Mouse (Mus musculus) ES-Bruce4 (cell line): ENCODE results near the gene Ctnnb1. TPM values are rescaled to one million over a fixed set of nuclear protein-coding genes. Genes with fewer than 3 reads are reported as not detected.

ENCODE experiments used
- H3K27ac ChIP-seq: 2 replicates; pipeline ENCODE4 v1.5.1; 2012; ENCODE audit warnings: low read length, inconsistent platforms; ENCODE audit not compliant: insufficient read depth
- H3K27me3 ChIP-seq: 2 replicates; pipeline ENCODE4 v1.6.1; 2012; ENCODE audit warnings: mild to moderate bottlenecking, low read length, inconsistent platforms; ENCODE audit not compliant: control insufficient read depth, poor library complexity, insufficient read depth, severe bottlenecking
- H3K36me3 ChIP-seq: 2 replicates; pipeline ENCODE4 v1.6.1; 2012; ENCODE audit warnings: inconsistent platforms, mild to moderate bottlenecking, low read length, moderate library complexity; ENCODE audit not compliant: control insufficient read depth, poor library complexity, insufficient read depth, severe bottlenecking
- H3K4me1 ChIP-seq: one replicate; pipeline ENCODE4 v1.8.1; 2011; ENCODE audit warnings: low read length; ENCODE audit not compliant: control insufficient read depth, insufficient read depth
- H3K4me3 ChIP-seq: 2 replicates; pipeline ENCODE4 v1.5.1; 2011; ENCODE audit warnings: low read depth, mild to moderate bottlenecking, low read length
- H3K9ac ChIP-seq: 2 replicates; pipeline ENCODE4 v1.6.1; 2012; ENCODE audit warnings: low read depth, mild to moderate bottlenecking, inconsistent platforms; ENCODE audit not compliant: poor library complexity, severe bottlenecking
- H3K9me3 ChIP-seq: replicated peaks from 2 replicates; pipeline ENCODE4 v1.6.1; 2012; ENCODE audit warnings: mild to moderate bottlenecking, low read length, inconsistent platforms; ENCODE audit not compliant: control insufficient read depth, poor library complexity, insufficient read depth, severe bottlenecking
- CTCF ChIP-seq: IDR thresholded peaks from one replicate; pipeline ENCODE4 v1.8.1; 2011; ENCODE audit warnings: low read depth, low read length
- EP300 ChIP-seq: IDR thresholded peaks from 2 replicates; pipeline ENCODE4 v1.6.1; 2011; ENCODE audit warnings: low read depth, low read length; ENCODE audit not compliant: insufficient read depth
- POLR2A ChIP-seq: IDR thresholded peaks from one replicate; pipeline ENCODE4 v1.8.1; 2011; ENCODE audit warnings: low read length; ENCODE audit not compliant: insufficient read depth
- polyA plus RNA-seq: library from polyadenylated mRNA; stranded (reverse); fragments of >200 nt; gene quantifications from 2 replicates; pipeline ENCODE4 v1.2.4, GENCODE M21; 2011; ENCODE audit warnings: low read depth; ENCODE audit not compliant: missing spikeins, insufficient read depth, insufficient read length

The Ctnnb1 gene
- polyA plus RNA-seq, 1 experiment = 830 TPM

GRCm38 (mm10) chr9:120900338-120901274 lies 28.4 kb upstream of the Ctnnb1 start:
- TF ChIP-seq CTCF (no peak), EP300 (no peak), POLR2A (no peak)
- H3K27me3 ChIP-seq = no peaks in the 10 kb centered on the region
- no peaks in the 10 kb centered on the region for H3K4me1 ChIP-seq
- H3K36me3 ChIP-seq = no peaks in the 10 kb centered on the region
- H3K9ac ChIP-seq = no peak overlapping the region
- no peak overlapping the region for H3K27ac ChIP-seq
- H3K4me3 ChIP-seq = no peak overlapping the region
- no peaks in the 10 kb centered on the region for H3K9me3 ChIP-seq

DNA sequence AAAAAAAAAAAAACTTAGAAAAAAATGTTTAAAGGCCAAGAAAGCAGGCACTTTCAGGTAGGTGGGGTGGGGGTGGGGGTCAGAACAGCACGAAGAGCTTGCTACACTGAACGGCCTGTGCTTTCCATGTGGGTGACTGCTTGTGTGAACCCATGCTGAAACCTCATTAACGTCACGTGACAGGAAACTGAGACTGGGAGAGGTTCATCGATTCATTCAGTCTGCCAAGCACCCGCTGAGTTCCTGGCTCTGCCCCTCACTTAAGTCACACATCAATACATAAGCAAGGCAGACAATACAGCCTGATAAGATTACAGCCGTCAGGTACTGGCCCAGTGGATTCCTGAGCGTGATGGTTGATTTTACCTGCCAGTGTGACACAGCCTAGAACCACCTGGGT lies 26.5 kb upstream of the Ctnnb1 start:
- Histone ChIP-seq H3K27ac (no peak overlapping the region), H3K36me3 (no peaks in the 10 kb centered on the region), H3K4me1 (no peaks in the 10 kb centered on the region), H3K9me3 (no peaks in the 10 kb centered on the region), H3K4me3 (no peak overlapping the region), H3K27me3 (no peaks in the 10 kb centered on the region), H3K9ac (no peak overlapping the region)
- no peak for TF ChIP-seq POLR2A
- no peak for TF ChIP-seq CTCF
- TF ChIP-seq EP300 = no peak

GRCm38 (mm10) chr9:120908461-120908860 lies 20.6 kb upstream of the Ctnnb1 start:
- no peaks in the 10 kb centered on the region for H3K36me3 ChIP-seq
- no peaks in the 10 kb centered on the region for H3K4me1 ChIP-seq
- H3K4me3 ChIP-seq = no peak overlapping the region
- no peak overlapping the region for H3K9ac ChIP-seq
- H3K27me3 ChIP-seq = no peaks in the 10 kb centered on the region
- TF ChIP-seq CTCF (no peak), EP300 (no peak), POLR2A (no peak)
- H3K9me3 ChIP-seq = no peaks in the 10 kb centered on the region
- H3K27ac ChIP-seq = no peak overlapping the region

- Histone ChIP-seq H3K9me3 (no peaks in the 10 kb centered on the region), H3K27ac (no peak overlapping the region), H3K4me3 (no peak overlapping the region), H3K27me3 (no peaks in the 10 kb centered on the region), H3K4me1 (no peaks in the 10 kb centered on the region), H3K36me3 (no peaks in the 10 kb centered on the region), H3K9ac (no peak overlapping the region)
- no peak for TF ChIP-seq EP300
- no peak for TF ChIP-seq CTCF
- no peak for TF ChIP-seq POLR2A
Observed at GRCm38 (mm10) chr9:120913152-120913551, 15.9 kb upstream of the Ctnnb1 start.

- 0 out of 2 replicates have a peak overlapping the region, but pooled peaks have one; percentile 33 for H3K4me3 ChIP-seq
- H3K9ac ChIP-seq = no peak overlapping the region
- no peaks in the 10 kb centered on the region for H3K9me3 ChIP-seq
- TF ChIP-seq POLR2A (no peak), EP300 (no peak), CTCF (no peak)
- H3K27ac ChIP-seq = no peak overlapping the region
- no peaks in the 10 kb centered on the region for H3K36me3 ChIP-seq
- peaks cover 2% of the 10 kb centered on the region for H3K4me1 ChIP-seq
- H3K27me3 ChIP-seq = no peaks in the 10 kb centered on the region
Observed at GRCm38 (mm10) chr9:120914429-120914828, 14.6 kb upstream of the Ctnnb1 start.

GRCm38 (mm10) chr9:120914877-120915459 lies 14.0 kb upstream of the Ctnnb1 start:
- H3K4me1 ChIP-seq = peaks cover 2% of the 10 kb centered on the region
- peak; percentile 48 for TF ChIP-seq CTCF
- TF ChIP-seq EP300 = no peak
- H3K9ac ChIP-seq = no peak overlapping the region
- peak overlapping the region; percentile 33; the same call in 1 of the 2 replicates for H3K4me3 ChIP-seq
- H3K27me3 ChIP-seq = no peaks in the 10 kb centered on the region
- no peaks in the 10 kb centered on the region for H3K36me3 ChIP-seq
- H3K9me3 ChIP-seq = no peaks in the 10 kb centered on the region
- H3K27ac ChIP-seq = no peak overlapping the region
